Mouse (Mus musculus): Measurements from ENCODE around the gene Focad. TPM values are rescaled to one million over a fixed set of nuclear protein-coding genes. Genes with fewer than 3 reads are reported as not detected.

Focad gene
- polyA plus RNA-seq, 1 experiment: 6.8 TPM

GRCm38 (mm10) chr4:88231375-88231774 lies 136.9 kb downstream of the Focad start:
- Histone ChIP-seq H3K27me3 (replicated peaks; ENCODE audit: control insufficient read depth, insufficient read depth, low read length) (no peaks in the 10 kb centered on the region), H3K4me3 (ENCODE audit: insufficient read depth, low read depth, low read length) (no peak overlapping the region), H3K27ac (ENCODE audit: insufficient read depth, low read depth, low read length) (no peak overlapping the region), H3K4me1 (ENCODE audit: control insufficient read depth, insufficient read depth, low read length) (no peaks in the 10 kb centered on the region), H3K36me3 (ENCODE audit: control insufficient read depth, insufficient read depth, low read length) (no peaks in the 10 kb centered on the region)
- WGBS: 92% methylated on average over 3 of the region's 3 CpGs
- TF ChIP-seq POLR2A (IDR thresholded peaks at IDR 0.05; ENCODE audit: low read depth, low read length): no peak
- TF ChIP-seq CTCF (conservative IDR thresholded peaks at IDR 0.05; ENCODE audit: insufficient read depth, insufficient read length, low read depth, low read length): no peak
- no peak for DNase-seq

GRCm38 (mm10) chr4:88235941-88236340 lies 141.5 kb downstream of the Focad start:
- TF ChIP-seq POLR2A (IDR thresholded peaks at IDR 0.05; ENCODE audit: low read depth, low read length): no peak
- no peak for TF ChIP-seq CTCF (conservative IDR thresholded peaks at IDR 0.05; ENCODE audit: insufficient read depth, insufficient read length, low read depth, low read length)
- no peak overlapping the region for H3K4me3 ChIP-seq (ENCODE audit: insufficient read depth, low read depth, low read length)
- H3K4me1 ChIP-seq (ENCODE audit: control insufficient read depth, insufficient read depth, low read length): no peaks in the 10 kb centered on the region
- H3K36me3 ChIP-seq (ENCODE audit: control insufficient read depth, insufficient read depth, low read length): no peaks in the 10 kb centered on the region
- WGBS: 68% methylated on average over 6 of the region's 6 CpGs
- DNase-seq: no peak
- no peak overlapping the region for H3K27ac ChIP-seq (ENCODE audit: insufficient read depth, low read depth, low read length)
- H3K27me3 ChIP-seq (replicated peaks; ENCODE audit: control insufficient read depth, insufficient read depth, low read length): no peaks in the 10 kb centered on the region

GRCm38 (mm10) chr4:88236926-88237756 lies 142.7 kb downstream of the Focad start:
- WGBS: 69% methylated on average over 12 of the region's 12 CpGs
- Histone ChIP-seq H3K27ac (ENCODE audit: insufficient read depth, low read depth, low read length) (no peak overlapping the region), H3K36me3 (ENCODE audit: control insufficient read depth, insufficient read depth, low read length) (no peaks in the 10 kb centered on the region), H3K4me1 (ENCODE audit: control insufficient read depth, insufficient read depth, low read length) (no peaks in the 10 kb centered on the region), H3K27me3 (replicated peaks; ENCODE audit: control insufficient read depth, insufficient read depth, low read length) (no peaks in the 10 kb centered on the region), H3K4me3 (ENCODE audit: insufficient read depth, low read depth, low read length) (no peak overlapping the region)
- no peak for DNase-seq
- TF ChIP-seq POLR2A (IDR thresholded peaks at IDR 0.05; ENCODE audit: low read depth, low read length) (no peak), CTCF (conservative IDR thresholded peaks at IDR 0.05; ENCODE audit: insufficient read depth, insufficient read length, low read depth, low read length) (no peak)

GRCm38 (mm10) chr4:88238351-88238750 lies 143.9 kb downstream of the Focad start:
- no peak for DNase-seq
- no peak overlapping the region for H3K27ac ChIP-seq (ENCODE audit: insufficient read depth, low read depth, low read length)
- no peaks in the 10 kb centered on the region for H3K27me3 ChIP-seq (replicated peaks; ENCODE audit: control insufficient read depth, insufficient read depth, low read length)
- no peaks in the 10 kb centered on the region for H3K36me3 ChIP-seq (ENCODE audit: control insufficient read depth, insufficient read depth, low read length)
- H3K4me1 ChIP-seq (ENCODE audit: control insufficient read depth, insufficient read depth, low read length): no peaks in the 10 kb centered on the region
- no peak overlapping the region for H3K4me3 ChIP-seq (ENCODE audit: insufficient read depth, low read depth, low read length)
- no peak for TF ChIP-seq POLR2A (IDR thresholded peaks at IDR 0.05; ENCODE audit: low read depth, low read length)
- TF ChIP-seq CTCF (conservative IDR thresholded peaks at IDR 0.05; ENCODE audit: insufficient read depth, insufficient read length, low read depth, low read length): no peak
- 64% methylated on average over 7 of the region's 7 CpGs for WGBS

- no peak for DNase-seq
- Histone ChIP-seq H3K27ac (ENCODE audit: insufficient read depth, low read depth, low read length) (no peak overlapping the region), H3K4me3 (ENCODE audit: insufficient read depth, low read depth, low read length) (no peak overlapping the region), H3K36me3 (ENCODE audit: control insufficient read depth, insufficient read depth, low read length) (no peaks in the 10 kb centered on the region), H3K27me3 (replicated peaks; ENCODE audit: control insufficient read depth, insufficient read depth, low read length) (no peaks in the 10 kb centered on the region), H3K4me1 (ENCODE audit: control insufficient read depth, insufficient read depth, low read length) (no peaks in the 10 kb centered on the region)
- 94% methylated on average over 2 of the region's 2 CpGs for WGBS
- no peak for TF ChIP-seq CTCF (conservative IDR thresholded peaks at IDR 0.05; ENCODE audit: insufficient read depth, insufficient read length, low read depth, low read length)
- TF ChIP-seq POLR2A (IDR thresholded peaks at IDR 0.05; ENCODE audit: low read depth, low read length): no peak
Measured at GRCm38 (mm10) chr4:88243834-88244233, 149.4 kb downstream of the Focad start.

GRCm38 (mm10) chr4:88245494-88245893 lies 151.1 kb downstream of the Focad start:
- no peaks in the 10 kb centered on the region for H3K4me1 ChIP-seq (ENCODE audit: control insufficient read depth, insufficient read depth, low read length)
- no peak for TF ChIP-seq POLR2A (IDR thresholded peaks at IDR 0.05; ENCODE audit: low read depth, low read length)
- no peak for TF ChIP-seq CTCF (conservative IDR thresholded peaks at IDR 0.05; ENCODE audit: insufficient read depth, insufficient read length, low read depth, low read length)
- H3K27ac ChIP-seq (ENCODE audit: insufficient read depth, low read depth, low read length): no peak overlapping the region
- 81% methylated on average over 4 of the region's 4 CpGs for WGBS
- DNase-seq: no peak
- H3K27me3 ChIP-seq (replicated peaks; ENCODE audit: control insufficient read depth, insufficient read depth, low read length): no peaks in the 10 kb centered on the region
- H3K36me3 ChIP-seq (ENCODE audit: control insufficient read depth, insufficient read depth, low read length): no peaks in the 10 kb centered on the region
- no peak overlapping the region for H3K4me3 ChIP-seq (ENCODE audit: insufficient read depth, low read depth, low read length)

GRCm38 (mm10) chr4:88261349-88261748 lies 166.9 kb downstream of the Focad start:
- Histone ChIP-seq H3K27ac (ENCODE audit: insufficient read depth, low read depth, low read length) (no peak overlapping the region), H3K36me3 (ENCODE audit: control insufficient read depth, insufficient read depth, low read length) (no peaks in the 10 kb centered on the region), H3K27me3 (replicated peaks; ENCODE audit: control insufficient read depth, insufficient read depth, low read length) (no peaks in the 10 kb centered on the region), H3K4me3 (ENCODE audit: insufficient read depth, low read depth, low read length) (no peak overlapping the region), H3K4me1 (ENCODE audit: control insufficient read depth, insufficient read depth, low read length) (no peaks in the 10 kb centered on the region)
- DNase-seq: no peak
- TF ChIP-seq POLR2A (IDR thresholded peaks at IDR 0.05; ENCODE audit: low read depth, low read length) (no peak), CTCF (conservative IDR thresholded peaks at IDR 0.05; ENCODE audit: insufficient read depth, insufficient read length, low read depth, low read length) (no peak)
- 90% methylated on average over 5 of the region's 5 CpGs for WGBS

Data from kidney, adult 2 months (tissue).